Mouse (Mus musculus) limb, embryonic 15.5 days (tissue): ENCODE measurements around the gene Aox4. TPM values are rescaled to one million over a fixed set of nuclear protein-coding genes. Genes with fewer than 3 reads are reported as not detected.
A peak's percentile ranks its signal among the peaks of the same experiment; 100 is the strongest.

Experiments
- ATAC-seq: fragments of 200-750 bp; cut with Nextera tagmentation; 2 replicates; pipeline ENCODE4 v1.8.0; 2017; ENCODE audit warnings: low read depth, moderate TSS enrichment; ENCODE audit not compliant: insufficient number of reproducible peaks, low FRiP score, low TSS enrichment
- H3K27ac ChIP-seq: fragments of 300-500 bp; sonication (generic); 2 replicates; pipeline ENCODE4 v1.5.1; 2015; ENCODE audit warnings: moderate library complexity, mild to moderate bottlenecking, inconsistent platforms
- H3K27me3 ChIP-seq: fragments of 300-500 bp; sonication (generic); 2 replicates; pipeline ENCODE4 v1.6.1; 2015; ENCODE audit warnings: inconsistent platforms
- H3K36me3 ChIP-seq: fragments of 300-500 bp; sonication (generic); 2 replicates; pipeline ENCODE4 v1.6.1; 2015; ENCODE audit warnings: inconsistent platforms
- H3K4me1 ChIP-seq: fragments of 300-500 bp; sonication (generic); 2 replicates; pipeline ENCODE4 v1.6.1; 2015; ENCODE audit warnings: inconsistent platforms
- H3K4me2 ChIP-seq: fragments of 300-500 bp; sonication (generic); 2 replicates; pipeline ENCODE4 v1.6.1; 2015; ENCODE audit warnings: mild to moderate bottlenecking, inconsistent platforms
- H3K4me3 ChIP-seq: fragments of 300-500 bp; sonication (generic); 2 replicates; pipeline ENCODE4 v1.5.1; 2015; ENCODE audit warnings: mild to moderate bottlenecking, inconsistent platforms
- H3K9ac ChIP-seq: fragments of 300-500 bp; sonication (generic); 2 replicates; pipeline ENCODE4 v1.6.1; 2015; ENCODE audit warnings: inconsistent platforms
- H3K9me3 ChIP-seq: fragments of 300-500 bp; sonication (generic); 2 replicates; pipeline ENCODE4 v1.6.1; 2016; ENCODE audit warnings: inconsistent platforms
- WGBS: fragments of 180-500 bp; shearing (Covaris S2); methylation state at CpG from one replicate; pipeline ENCODE4 v1.1.7; 2015; 5-methylcytosine and 5-hydroxymethylcytosine counted together
- polyA plus RNA-seq: library from polyadenylated mRNA; unstranded; fragments of >200 nt; fragmentation: Nextera tagmentation; extraction: Ambion mirVana; gene quantifications from 2 replicates; pipeline ENCODE4 v1.2.1, GENCODE M21; 2015

The Aox4 gene
- 30.7 and 32.4 TPM in 2 replicates for polyA plus RNA-seq

- Histone ChIP-seq H3K4me2 (0 out of 2 replicates have a peak within 1 kb of the TSS, but pooled peaks have one; percentile 17), H3K9me3 (no peaks in the 10 kb centered on the region), H3K9ac (no peak within 1 kb of the TSS), H3K4me1 (peaks cover 18% of the 10 kb centered on the region), H3K27ac (0 out of 2 replicates have a peak within 1 kb of the TSS, but pooled peaks have one; percentile 38), H3K4me3 (no peak within 1 kb of the TSS), H3K36me3 (no peaks in the 10 kb centered on the region), H3K27me3 (no peaks in the 10 kb centered on the region)
- no peak for ATAC-seq
- 28% methylated on average over 17 of the region's 17 CpGs for WGBS
Observed at GRCm38 (mm10) chr1:58210203-58210602, at the start of gene Aox4. Aox4 (plus strand) TSS chr1:58210397.

- Histone ChIP-seq H3K36me3 (no peaks in the 10 kb centered on the region), H3K9ac (no peak overlapping the region), H3K27ac (no peak overlapping the region), H3K4me3 (no peak overlapping the region), H3K4me1 (no peaks in the 10 kb centered on the region), H3K9me3 (no peaks in the 10 kb centered on the region), H3K27me3 (no peaks in the 10 kb centered on the region), H3K4me2 (no peak overlapping the region)
- no peak for ATAC-seq
- 73% methylated on average over 6 of the region's 6 CpGs for WGBS
Observed at GRCm38 (mm10) chr1:58169893-58170292, 40.3 kb upstream of the Aox4 start.

- Histone ChIP-seq H3K36me3 (no peaks in the 10 kb centered on the region), H3K27ac (no peak overlapping the region), H3K9ac (no peak overlapping the region), H3K4me3 (no peak overlapping the region), H3K9me3 (no peaks in the 10 kb centered on the region), H3K4me2 (no peak overlapping the region), H3K4me1 (no peaks in the 10 kb centered on the region), H3K27me3 (no peaks in the 10 kb centered on the region)
- WGBS: 61% methylated on average over 5 of the region's 5 CpGs
- ATAC-seq: no peak
Observed at GRCm38 (mm10) chr1:58188514-58189175, 21.6 kb upstream of the Aox4 start.

- no peaks in the 10 kb centered on the region for H3K36me3 ChIP-seq
- H3K9me3 ChIP-seq: no peaks in the 10 kb centered on the region
- no peak for ATAC-seq
- 73% methylated on average over 12 of the region's 12 CpGs for WGBS
- no peak overlapping the region for H3K9ac ChIP-seq
- no peak overlapping the region for H3K27ac ChIP-seq
- no peak overlapping the region for H3K4me3 ChIP-seq
- no peak overlapping the region for H3K4me2 ChIP-seq
- H3K4me1 ChIP-seq: peaks cover 8% of the 10 kb centered on the region; the same call in 1 of the 2 replicates
- H3K27me3 ChIP-seq: no peaks in the 10 kb centered on the region
Observed at GRCm38 (mm10) chr1:58194317-58194716, 15.9 kb upstream of the Aox4 start.

- Histone ChIP-seq H3K9me3 (no peaks in the 10 kb centered on the region), H3K4me3 (no peak overlapping the region), H3K4me1 (peaks cover 8% of the 10 kb centered on the region; the same call in 1 of the 2 replicates), H3K4me2 (0 out of 2 replicates have a peak overlapping the region, but pooled peaks have one; percentile 20), H3K9ac (no peak overlapping the region), H3K27me3 (no peaks in the 10 kb centered on the region), H3K27ac (no peak overlapping the region), H3K36me3 (no peaks in the 10 kb centered on the region)
- 50% methylated on average over 3 of the region's 3 CpGs for WGBS
- no peak for ATAC-seq
Observed at GRCm38 (mm10) chr1:58194988-58195387, 15.2 kb upstream of the Aox4 start.

- Histone ChIP-seq H3K4me1 (peaks cover 8% of the 10 kb centered on the region; the same call in 1 of the 2 replicates), H3K4me3 (no peak overlapping the region), H3K9me3 (no peaks in the 10 kb centered on the region), H3K4me2 (0 out of 2 replicates have a peak overlapping the region, but pooled peaks have one; percentile 20), H3K27me3 (no peaks in the 10 kb centered on the region), H3K36me3 (no peaks in the 10 kb centered on the region), H3K9ac (no peak overlapping the region), H3K27ac (no peak overlapping the region)
- WGBS: 24% methylated on average over 10 of the region's 10 CpGs
- no peak for ATAC-seq
Observed at GRCm38 (mm10) chr1:58195541-58195940, 14.7 kb upstream of the Aox4 start.

GRCm38 (mm10) chr1:58197023-58197422 is 13.2 kb upstream of the Aox4 start:
- Histone ChIP-seq H3K9ac (no peak overlapping the region), H3K9me3 (no peaks in the 10 kb centered on the region), H3K4me2 (no peak overlapping the region), H3K4me3 (no peak overlapping the region), H3K27ac (no peak overlapping the region), H3K27me3 (no peaks in the 10 kb centered on the region), H3K4me1 (peaks cover 8% of the 10 kb centered on the region; the same call in 1 of the 2 replicates), H3K36me3 (no peaks in the 10 kb centered on the region)
- 41% methylated on average over 9 of the region's 9 CpGs for WGBS
- ATAC-seq: no peak

- H3K4me3 ChIP-seq: no peak overlapping the region
- WGBS: 67% methylated on average over 4 of the region's 4 CpGs
- H3K27ac ChIP-seq: no peak overlapping the region
- no peaks in the 10 kb centered on the region for H3K9me3 ChIP-seq
- H3K4me2 ChIP-seq: no peak overlapping the region
- no peak for ATAC-seq
- H3K9ac ChIP-seq: no peak overlapping the region
- H3K4me1 ChIP-seq: peaks cover 8% of the 10 kb centered on the region; the same call in 1 of the 2 replicates
- no peaks in the 10 kb centered on the region for H3K36me3 ChIP-seq
- H3K27me3 ChIP-seq: no peaks in the 10 kb centered on the region
Observed at GRCm38 (mm10) chr1:58198386-58198785, 11.8 kb upstream of the Aox4 start.

- H3K4me2 ChIP-seq: no peak overlapping the region
- H3K4me3 ChIP-seq: no peak overlapping the region
- 75% methylated on average over 7 of the region's 7 CpGs for WGBS
- no peak overlapping the region for H3K9ac ChIP-seq
- H3K27me3 ChIP-seq: no peaks in the 10 kb centered on the region
- no peaks in the 10 kb centered on the region for H3K36me3 ChIP-seq
- H3K27ac ChIP-seq: no peak overlapping the region
- no peak for ATAC-seq
- H3K4me1 ChIP-seq: peaks cover 18% of the 10 kb centered on the region
- H3K9me3 ChIP-seq: no peaks in the 10 kb centered on the region
Observed at GRCm38 (mm10) chr1:58212805-58213204, 2.6 kb downstream of the Aox4 start.

- Histone ChIP-seq H3K9me3 (no peaks in the 10 kb centered on the region), H3K27me3 (no peaks in the 10 kb centered on the region), H3K4me2 (no peak overlapping the region), H3K4me1 (peaks cover 18% of the 10 kb centered on the region), H3K27ac (no peak overlapping the region; the same call in 1 of the 2 replicates), H3K9ac (no peak overlapping the region), H3K4me3 (no peak overlapping the region), H3K36me3 (no peaks in the 10 kb centered on the region)
- no peak for ATAC-seq
- WGBS: 56% methylated on average over 5 of the region's 5 CpGs
Observed at GRCm38 (mm10) chr1:58213838-58214237, 3.6 kb downstream of the Aox4 start.

GRCm38 (mm10) chr1:58215353-58215752 is 5.2 kb downstream of the Aox4 start:
- Histone ChIP-seq H3K4me2 (no peak overlapping the region), H3K9me3 (no peaks in the 10 kb centered on the region), H3K4me1 (peaks cover 16% of the 10 kb centered on the region), H3K9ac (no peak overlapping the region), H3K4me3 (no peak overlapping the region), H3K27ac (no peak overlapping the region), H3K27me3 (no peaks in the 10 kb centered on the region), H3K36me3 (no peaks in the 10 kb centered on the region)
- 89% methylated on average over 4 of the region's 4 CpGs for WGBS
- ATAC-seq: no peak

GRCm38 (mm10) chr1:58215956-58216532 is 5.8 kb downstream of the Aox4 start:
- peaks cover 14% of the 10 kb centered on the region for H3K4me1 ChIP-seq
- no peaks in the 10 kb centered on the region for H3K27me3 ChIP-seq
- no peak for ATAC-seq
- H3K9me3 ChIP-seq: no peaks in the 10 kb centered on the region
- 75% methylated on average over 7 of the region's 7 CpGs for WGBS
- H3K4me2 ChIP-seq: no peak overlapping the region
- no peaks in the 10 kb centered on the region for H3K36me3 ChIP-seq
- H3K27ac ChIP-seq: 0 out of 2 replicates have a peak overlapping the region, but pooled peaks have one; percentile 17
- H3K4me3 ChIP-seq: no peak overlapping the region
- no peak overlapping the region for H3K9ac ChIP-seq
